Mouse (Mus musculus) urinary bladder, postnatal 4 days (tissue): ENCODE results near the gene Iah1.

ENCODE experiments used
- DNase-seq, 2 experiments: peaks; one replicate each; pipeline ENCODE4 v3.0.0; 2021 to 2022; ENCODE audit warnings: low spot score in 2 of 2

Iah1 gene

GRCm38 (mm10) chr12:21364624-21365435 is 48.6 kb downstream of the Iah1 start:
- no peak for DNase-seq

GRCm38 (mm10) chr12:21368376-21369086 is 52.3 kb downstream of the Iah1 start:
- no peak for DNase-seq

- DNase-seq = no peak
Measured at GRCm38 (mm10) chr12:21369087-21369410, 52.9 kb downstream of the Iah1 start.

- DNase-seq = no peak
Measured at GRCm38 (mm10) chr12:21370035-21370611, 53.9 kb downstream of the Iah1 start.

- peak; percentile 95 to 97 for DNase-seq
Measured at GRCm38 (mm10) chr12:21373100-21373819, 57.1 kb downstream of the Iah1 start, which contains the start of gene Adam17. TSS of gene Adam17 (minus strand) at chr12:21373632.
